Mouse (Mus musculus): ENCODE data around the gene Cecr2. TPM values are rescaled to one million over a fixed set of nuclear protein-coding genes. Genes with fewer than 3 reads are reported as not detected.
"Not testable (repeated sequence)": the region's sequence is repeated elsewhere in the genome, so short reads cannot be mapped to it uniquely, and the experiment has no call there.

Cecr2 gene
- polyA plus RNA-seq, 1 experiment from 2014 or later, result 0.68 TPM

DNA sequence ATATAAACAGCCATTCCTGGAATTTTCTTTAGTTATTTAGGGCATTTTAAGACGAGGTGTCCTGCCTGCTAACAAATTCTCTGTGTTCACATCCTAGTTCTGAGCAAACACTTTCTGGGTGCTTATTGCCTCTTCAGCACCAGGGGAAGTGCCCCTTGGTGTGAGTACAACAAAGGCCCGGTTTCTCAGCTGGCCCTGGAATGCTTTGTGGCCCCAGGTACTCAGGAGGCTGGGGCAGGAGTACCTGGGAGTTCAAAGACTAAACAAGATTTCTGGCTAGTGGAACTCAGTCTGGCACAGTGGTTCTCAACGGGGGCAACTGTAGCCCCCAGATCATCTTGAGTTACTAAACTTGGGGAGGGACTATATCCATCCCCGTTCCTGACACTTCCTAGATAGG is 26.6 kb upstream of the Cecr2 start:
- Histone ChIP-seq H3K9ac (ENCODE audit: low read length) (no peak overlapping the region), H3K27ac (ENCODE audit: low read length) (no peak overlapping the region), H3K27me3 (ENCODE audit: control insufficient read depth, insufficient read depth, low read length) (no peaks in the 10 kb centered on the region), H3K4me2 (ENCODE audit: low read depth, low read length) (no peak overlapping the region), H3K4me3 (ENCODE audit: low read length) (no peak overlapping the region), H3K9me3 (replicated peaks; ENCODE audit: control insufficient read depth, low read length) (no peaks in the 10 kb centered on the region), H3K4me1 (ENCODE audit: control insufficient read depth, insufficient read depth, low read length) (no peaks in the 10 kb centered on the region), H3K36me3 (ENCODE audit: control insufficient read depth, insufficient read depth) (no peaks in the 10 kb centered on the region)
- WGBS, result 42% methylated on average over 4 of the region's 4 CpGs
- no peak for ATAC-seq (replicated peaks; ENCODE audit: extremely low read depth, insufficient read depth, low FRiP score)

DNA sequence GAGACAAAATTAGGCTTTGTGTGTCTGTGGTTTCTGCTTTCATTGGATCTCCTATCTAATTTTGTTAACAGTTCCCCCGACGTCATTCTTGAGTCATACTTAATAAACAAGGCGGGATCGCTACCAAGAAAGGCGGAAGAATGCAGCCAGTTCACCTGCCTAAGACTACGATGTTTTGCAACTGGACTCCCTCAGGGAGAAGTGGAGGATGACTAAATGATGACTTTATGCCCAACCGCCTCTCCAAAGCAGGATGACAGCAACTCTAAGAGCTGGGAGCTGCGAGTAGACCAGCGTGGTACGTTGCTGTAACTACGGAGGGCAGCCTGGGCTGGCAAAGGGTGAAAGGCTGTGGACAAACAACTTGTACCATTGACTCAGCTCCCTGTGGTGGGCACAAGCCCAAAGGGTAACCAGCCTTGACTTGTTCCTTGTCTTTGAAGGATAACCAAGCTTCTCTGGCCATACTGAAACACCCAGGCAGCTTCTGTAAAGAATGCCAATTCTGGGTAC is 24.2 kb upstream of the Cecr2 start:
- no peak overlapping the region for H3K4me3 ChIP-seq (ENCODE audit: low read length)
- H3K9me3 ChIP-seq (replicated peaks; ENCODE audit: control insufficient read depth, low read length), result no peaks in the 10 kb centered on the region
- no peak overlapping the region for H3K4me2 ChIP-seq (ENCODE audit: low read depth, low read length)
- no peak overlapping the region for H3K27ac ChIP-seq (ENCODE audit: low read length)
- no peaks in the 10 kb centered on the region for H3K36me3 ChIP-seq (ENCODE audit: control insufficient read depth, insufficient read depth)
- no peak overlapping the region for H3K9ac ChIP-seq (ENCODE audit: low read length)
- H3K4me1 ChIP-seq (ENCODE audit: control insufficient read depth, insufficient read depth, low read length), result no peaks in the 10 kb centered on the region
- 88% methylated on average over 11 of the region's 11 CpGs for WGBS
- ATAC-seq (replicated peaks; ENCODE audit: extremely low read depth, insufficient read depth, low FRiP score), result no peak
- no peaks in the 10 kb centered on the region for H3K27me3 ChIP-seq (ENCODE audit: control insufficient read depth, insufficient read depth, low read length)

- H3K4me2 ChIP-seq (ENCODE audit: low read depth, low read length), result no peak overlapping the region
- H3K4me3 ChIP-seq (ENCODE audit: low read length), result no peak overlapping the region
- H3K9ac ChIP-seq (ENCODE audit: low read length), result no peak overlapping the region
- no peak for ATAC-seq (replicated peaks; ENCODE audit: extremely low read depth, insufficient read depth, low FRiP score)
- no peaks in the 10 kb centered on the region for H3K36me3 ChIP-seq (ENCODE audit: control insufficient read depth, insufficient read depth)
- H3K27ac ChIP-seq (ENCODE audit: low read length), result no peak overlapping the region
- 64% methylated on average over 7 of the region's 7 CpGs for WGBS
- H3K27me3 ChIP-seq (ENCODE audit: control insufficient read depth, insufficient read depth, low read length), result no peaks in the 10 kb centered on the region
- peaks cover 6% of the 10 kb centered on the region; the same call in 1 of the 2 replicates for H3K4me1 ChIP-seq (ENCODE audit: control insufficient read depth, insufficient read depth, low read length)
- H3K9me3 ChIP-seq (replicated peaks; ENCODE audit: control insufficient read depth, low read length), result no peaks in the 10 kb centered on the region
Measured at GRCm38 (mm10) chr6:120643776-120644175, 22.4 kb upstream of the Cecr2 start.

DNA sequence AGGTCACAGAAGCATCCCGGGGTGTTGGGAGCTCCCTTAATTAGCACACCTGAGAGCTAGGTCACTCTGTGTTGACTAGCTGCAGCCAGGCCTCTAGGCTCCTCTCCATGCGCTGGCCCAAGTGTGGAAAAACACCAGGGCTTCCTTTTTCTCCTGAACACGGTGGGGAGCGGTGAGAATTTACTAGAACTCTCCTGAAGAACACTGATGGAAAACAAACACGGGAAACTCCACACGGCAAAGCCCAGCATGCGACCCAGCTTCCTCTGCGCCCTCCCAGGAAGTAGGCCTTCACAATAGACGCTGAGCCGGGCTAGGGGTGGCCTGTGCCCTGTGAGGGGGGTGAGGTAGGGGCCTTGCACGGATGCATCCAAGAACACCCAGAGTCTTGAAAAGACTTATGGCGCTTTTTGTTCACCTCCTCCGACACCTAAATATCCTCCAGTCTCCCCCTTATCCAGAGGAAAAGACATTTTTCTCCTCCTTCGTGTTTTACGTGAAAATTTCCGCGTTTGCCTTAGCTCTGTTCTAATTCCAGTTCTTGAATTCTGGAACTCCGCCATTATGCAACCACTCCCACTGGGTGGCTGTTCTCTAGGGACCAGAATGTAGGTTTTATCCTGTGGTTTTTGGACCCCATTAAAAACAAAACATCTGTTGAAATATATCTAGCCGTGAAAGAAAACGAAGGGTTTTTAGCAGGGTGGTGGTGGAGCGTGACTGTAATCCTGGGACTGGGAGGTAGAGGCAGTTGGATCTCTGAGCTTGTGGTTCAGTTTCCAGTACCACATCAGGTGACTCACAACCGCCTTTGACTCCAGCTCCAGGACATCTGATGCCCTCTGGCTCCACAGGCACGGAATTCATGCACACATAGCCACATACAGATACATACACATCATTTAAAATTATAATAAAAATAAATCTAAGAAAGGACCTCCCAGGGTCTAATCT is 21.5 kb upstream of the Cecr2 start:
- WGBS, result 54% methylated on average over 23 of the region's 23 CpGs
- no peak for ATAC-seq (replicated peaks; ENCODE audit: extremely low read depth, insufficient read depth, low FRiP score)
- peak overlapping the region; percentile 14; the same call in 1 of the 2 replicates for H3K27ac ChIP-seq (ENCODE audit: low read length)

GRCm38 (mm10) chr6:120647246-120648028 is 18.7 kb upstream of the Cecr2 start:
- not testable (repeated sequence) for H3K9ac ChIP-seq (ENCODE audit: low read length); H3K36me3 ChIP-seq (ENCODE audit: control insufficient read depth, insufficient read depth); H3K4me2 ChIP-seq (ENCODE audit: low read depth, low read length); H3K27ac ChIP-seq (ENCODE audit: low read length); H3K4me3 ChIP-seq (ENCODE audit: low read length); H3K9me3 ChIP-seq (replicated peaks; ENCODE audit: control insufficient read depth, low read length); H3K4me1 ChIP-seq (ENCODE audit: control insufficient read depth, insufficient read depth, low read length); H3K27me3 ChIP-seq (ENCODE audit: control insufficient read depth, insufficient read depth, low read length); ATAC-seq (replicated peaks; ENCODE audit: extremely low read depth, insufficient read depth, low FRiP score)
- 95% methylated on average over 3 of the region's 4 CpGs for WGBS

More for the DNA sequence above, 21.5 kb upstream of the Cecr2 start:
- Histone ChIP-seq H3K9me3 (replicated peaks; ENCODE audit: control insufficient read depth, low read length) (no peaks in the 10 kb centered on the region), H3K4me3 (ENCODE audit: low read length) (no peak overlapping the region), H3K27me3 (ENCODE audit: control insufficient read depth, insufficient read depth, low read length) (no peaks in the 10 kb centered on the region), H3K9ac (ENCODE audit: low read length) (no peak overlapping the region), H3K4me2 (ENCODE audit: low read depth, low read length) (no peak overlapping the region), H3K4me1 (ENCODE audit: control insufficient read depth, insufficient read depth, low read length) (peaks cover 6% of the 10 kb centered on the region; the same call in 1 of the 2 replicates), H3K36me3 (ENCODE audit: control insufficient read depth, insufficient read depth) (no peaks in the 10 kb centered on the region)

DNA sequence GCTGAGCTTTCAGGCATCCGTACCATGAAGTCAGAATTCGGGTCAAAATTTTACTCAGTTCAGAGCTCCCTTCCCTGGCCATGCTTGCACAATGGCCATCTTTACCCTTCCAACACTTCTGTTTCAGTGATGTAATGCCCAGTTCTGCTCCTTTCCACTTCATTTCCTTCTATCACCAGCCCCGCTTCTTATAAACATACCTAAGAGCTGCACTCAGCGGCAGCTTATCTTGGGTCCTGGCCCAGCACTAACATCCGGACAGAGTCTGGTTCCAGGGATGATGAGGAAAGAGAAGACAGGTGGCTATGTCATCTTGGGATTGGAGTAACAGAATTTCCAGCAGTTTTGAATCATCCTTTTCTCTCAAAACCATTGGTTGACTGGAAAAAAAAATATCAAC is 18.0 kb upstream of the Cecr2 start:
- Histone ChIP-seq H3K27ac (ENCODE audit: low read length) (no peak overlapping the region), H3K4me1 (ENCODE audit: control insufficient read depth, insufficient read depth, low read length) (peaks cover 6% of the 10 kb centered on the region; the same call in 1 of the 2 replicates), H3K4me3 (ENCODE audit: low read length) (no peak overlapping the region), H3K4me2 (ENCODE audit: low read depth, low read length) (no peak overlapping the region), H3K9ac (ENCODE audit: low read length) (no peak overlapping the region), H3K27me3 (ENCODE audit: control insufficient read depth, insufficient read depth, low read length) (no peaks in the 10 kb centered on the region), H3K9me3 (replicated peaks; ENCODE audit: control insufficient read depth, low read length) (no peaks in the 10 kb centered on the region), H3K36me3 (ENCODE audit: control insufficient read depth, insufficient read depth) (no peaks in the 10 kb centered on the region)
- no peak for ATAC-seq (replicated peaks; ENCODE audit: extremely low read depth, insufficient read depth, low FRiP score)
- WGBS, result 27% methylated on average over 5 of the region's 5 CpGs

DNA sequence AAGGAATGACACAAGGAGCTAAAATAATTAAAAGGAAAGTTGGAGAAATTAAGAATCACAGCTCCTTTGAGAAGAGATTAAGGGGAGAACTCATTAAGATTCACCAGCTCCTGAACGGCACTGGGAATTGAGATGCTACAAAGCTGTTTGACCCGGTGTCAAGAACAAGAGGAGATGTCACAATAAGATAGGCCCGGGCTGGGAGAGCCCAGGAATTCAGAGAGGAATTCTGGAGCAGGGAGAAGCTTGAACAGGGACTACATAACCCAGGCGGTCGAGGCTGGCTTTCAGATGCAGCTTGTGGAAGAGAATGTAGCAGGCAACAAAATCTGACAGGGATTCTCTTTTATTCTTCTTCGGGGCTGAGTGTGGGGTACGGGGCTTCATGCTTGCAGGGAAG is 13.5 kb upstream of the Cecr2 start:
- H3K27me3 ChIP-seq (ENCODE audit: control insufficient read depth, insufficient read depth, low read length), result no peaks in the 10 kb centered on the region
- H3K4me2 ChIP-seq (ENCODE audit: low read depth, low read length), result no peak overlapping the region
- H3K36me3 ChIP-seq (ENCODE audit: control insufficient read depth, insufficient read depth), result no peaks in the 10 kb centered on the region
- H3K9ac ChIP-seq (ENCODE audit: low read length), result no peak overlapping the region
- no peak overlapping the region for H3K27ac ChIP-seq (ENCODE audit: low read length)
- H3K4me1 ChIP-seq (ENCODE audit: control insufficient read depth, insufficient read depth, low read length), result peaks cover 6% of the 10 kb centered on the region; the same call in 1 of the 2 replicates
- no peaks in the 10 kb centered on the region for H3K9me3 ChIP-seq (replicated peaks; ENCODE audit: control insufficient read depth, low read length)
- no peak overlapping the region for H3K4me3 ChIP-seq (ENCODE audit: low read length)
- no peak for ATAC-seq (replicated peaks; ENCODE audit: extremely low read depth, insufficient read depth, low FRiP score)
- 38% methylated on average over 7 of the region's 7 CpGs for WGBS

DNA sequence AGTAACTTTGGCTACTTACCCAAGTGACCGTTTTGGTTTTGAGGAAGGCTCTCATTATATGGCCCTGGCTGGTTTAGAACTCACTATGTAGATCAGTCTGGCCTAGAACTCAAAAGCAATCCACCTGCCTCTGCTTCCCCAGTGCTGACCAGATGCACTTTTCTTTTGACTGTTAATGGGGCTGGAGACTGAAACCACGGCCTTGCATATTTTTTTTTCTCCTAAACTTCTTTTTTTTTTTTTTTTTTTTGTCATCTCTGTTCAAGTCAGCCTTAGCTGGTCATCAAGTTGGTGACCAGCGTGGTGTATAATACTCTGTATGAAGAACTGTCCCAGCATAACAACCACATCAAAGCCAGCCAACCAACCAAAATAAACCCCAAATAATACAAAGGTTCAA is 10.5 kb upstream of the Cecr2 start:
- H3K4me2 ChIP-seq (ENCODE audit: low read depth, low read length), result no peak overlapping the region
- H3K4me1 ChIP-seq (ENCODE audit: control insufficient read depth, insufficient read depth, low read length), result no peaks in the 10 kb centered on the region
- no peak for ATAC-seq (replicated peaks; ENCODE audit: extremely low read depth, insufficient read depth, low FRiP score)
- H3K36me3 ChIP-seq (ENCODE audit: control insufficient read depth, insufficient read depth), result no peaks in the 10 kb centered on the region
- H3K9ac ChIP-seq (ENCODE audit: low read length), result no peak overlapping the region
- no peaks in the 10 kb centered on the region for H3K9me3 ChIP-seq (replicated peaks; ENCODE audit: control insufficient read depth, low read length)
- WGBS, result 82% methylated on average over 3 of the region's 3 CpGs
- no peaks in the 10 kb centered on the region for H3K27me3 ChIP-seq (ENCODE audit: control insufficient read depth, insufficient read depth, low read length)
- no peak overlapping the region for H3K27ac ChIP-seq (ENCODE audit: low read length)
- H3K4me3 ChIP-seq (ENCODE audit: low read length), result no peak overlapping the region

DNA sequence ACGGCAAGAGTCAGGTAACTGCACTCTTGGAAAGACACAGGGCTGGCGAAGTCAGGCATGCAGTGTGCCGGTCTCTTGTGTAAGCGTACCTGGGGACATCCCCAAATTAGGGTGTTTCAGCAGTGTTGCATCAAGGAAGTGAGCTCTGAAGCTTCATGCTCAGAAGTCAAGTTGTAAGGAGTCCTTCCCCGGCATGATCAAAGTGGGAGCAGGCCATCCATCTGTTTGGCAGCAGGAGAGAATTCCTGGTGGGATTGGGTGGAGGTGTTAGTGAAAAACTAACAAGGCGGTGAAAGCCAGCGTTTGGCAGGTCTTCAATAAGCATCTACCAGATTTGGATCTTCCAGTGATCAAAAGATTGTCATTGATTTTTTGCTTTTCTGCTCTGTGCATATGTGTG is 7.3 kb upstream of the Cecr2 start:
- Histone ChIP-seq H3K27ac (ENCODE audit: low read length) (no peak overlapping the region), H3K27me3 (ENCODE audit: control insufficient read depth, insufficient read depth, low read length) (0 out of 2 replicates have a peak, but pooled peaks cover 2% of the 10 kb centered on the region), H3K36me3 (ENCODE audit: control insufficient read depth, insufficient read depth) (no peaks in the 10 kb centered on the region), H3K4me2 (ENCODE audit: low read depth, low read length) (no peak overlapping the region), H3K9me3 (replicated peaks; ENCODE audit: control insufficient read depth, low read length) (no peaks in the 10 kb centered on the region), H3K4me1 (ENCODE audit: control insufficient read depth, insufficient read depth, low read length) (no peaks in the 10 kb centered on the region), H3K4me3 (ENCODE audit: low read length) (no peak overlapping the region), H3K9ac (ENCODE audit: low read length) (no peak overlapping the region)
- WGBS, result 55% methylated on average over 7 of the region's 7 CpGs
- ATAC-seq (replicated peaks; ENCODE audit: extremely low read depth, insufficient read depth, low FRiP score), result no peak

Measured in heart, embryonic 16.5 days (tissue).